Mouse (Mus musculus) midbrain, embryonic 12.5 days (tissue): ENCODE measurements around the gene Tmem175. TPM values are rescaled to one million over a fixed set of nuclear protein-coding genes. Genes with fewer than 3 reads are reported as not detected.
A peak's percentile ranks its signal among the peaks of the same experiment; 100 is the strongest.

Source experiments
- ATAC-seq: fragments of 200-750 bp; cut with Nextera tagmentation; 2 replicates; pipeline ENCODE4 v1.8.0; 2017; ENCODE audit warnings: low read depth, moderate TSS enrichment, moderate library complexity; ENCODE audit not compliant: low FRiP score
- H3K27ac ChIP-seq: fragments of 300-500 bp; sonication (generic); replicated peaks from 2 replicates; pipeline ENCODE4 v1.5.1; 2016; ENCODE audit warnings: mild to moderate bottlenecking
- H3K27me3 ChIP-seq: fragments of 300-500 bp; sonication (generic); 2 replicates; pipeline ENCODE4 v1.6.1; 2016; ENCODE audit warnings: mild to moderate bottlenecking
- H3K36me3 ChIP-seq: fragments of 300-500 bp; sonication (generic); 2 replicates; pipeline ENCODE4 v1.6.1; 2016
- H3K4me1 ChIP-seq: fragments of 300-500 bp; sonication (generic); 2 replicates; pipeline ENCODE4 v1.6.1; 2016
- H3K4me2 ChIP-seq: fragments of 300-500 bp; sonication (generic); replicated peaks from 2 replicates; pipeline ENCODE4 v1.6.1; 2016; ENCODE audit warnings: mild to moderate bottlenecking, moderate library complexity
- H3K4me3 ChIP-seq: fragments of 300-500 bp; sonication (generic); 2 replicates; pipeline ENCODE4 v1.5.1; 2016; ENCODE audit warnings: mild to moderate bottlenecking
- H3K9ac ChIP-seq: fragments of 300-500 bp; sonication (generic); replicated peaks from 2 replicates; pipeline ENCODE4 v1.6.1; 2016; ENCODE audit warnings: mild to moderate bottlenecking, moderate library complexity
- H3K9me3 ChIP-seq: fragments of 300-500 bp; sonication (generic); 2 replicates; pipeline ENCODE4 v1.6.1; 2016; ENCODE audit warnings: mild to moderate bottlenecking
- WGBS: fragments of 180-500 bp; shearing (Covaris S2); methylation state at CpG from one replicate; pipeline ENCODE4 v1.1.7; 2016; 5-methylcytosine and 5-hydroxymethylcytosine counted together
- polyA plus RNA-seq: library from polyadenylated mRNA; unstranded; fragments of >200 nt; fragmentation: Nextera tagmentation; extraction: Ambion mirVana; gene quantifications from 2 replicates; pipeline ENCODE4 v1.2.1, GENCODE M21; 2016

The Tmem175 gene
- polyA plus RNA-seq, 1 experiment from 2014 or later, result 21.5 TPM

DNA sequence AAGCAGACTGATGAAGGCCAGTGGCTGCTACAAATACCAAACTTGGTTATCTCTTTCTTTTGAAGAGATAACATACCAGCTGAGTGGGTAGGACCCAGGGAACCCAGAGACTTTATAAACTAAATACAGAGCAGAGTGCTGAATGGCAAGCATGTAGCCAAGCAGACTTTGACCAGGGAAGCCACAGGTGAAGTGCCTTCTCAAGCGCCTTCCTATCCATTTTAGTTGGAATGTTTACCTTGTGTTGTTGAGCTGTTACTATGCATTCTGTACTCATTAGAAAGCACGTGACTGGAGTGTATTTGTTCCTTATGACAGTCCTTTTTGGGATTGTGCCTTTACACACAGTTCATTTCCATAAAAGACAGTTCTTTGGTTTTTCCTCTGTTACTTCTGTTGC, 14.1 kb downstream of the Tmem175 start:
- H3K27ac ChIP-seq, result no peak overlapping the region
- no peak overlapping the region for H3K4me2 ChIP-seq
- no peaks in the 10 kb centered on the region for H3K4me1 ChIP-seq
- no peak for ATAC-seq
- H3K9ac ChIP-seq, result no peak overlapping the region
- H3K9me3 ChIP-seq, result no peaks in the 10 kb centered on the region
- H3K36me3 ChIP-seq, result peaks cover 39% of the 10 kb centered on the region
- no peak overlapping the region for H3K4me3 ChIP-seq
- H3K27me3 ChIP-seq, result no peaks in the 10 kb centered on the region
- 81% methylated on average over 2 of the region's 2 CpGs for WGBS

- no peaks in the 10 kb centered on the region for H3K4me1 ChIP-seq
- H3K27ac ChIP-seq, result no peak overlapping the region
- H3K9me3 ChIP-seq, result no peaks in the 10 kb centered on the region
- H3K9ac ChIP-seq, result no peak overlapping the region
- no peak overlapping the region for H3K4me3 ChIP-seq
- H3K27me3 ChIP-seq, result no peaks in the 10 kb centered on the region
- peaks cover 59% of the 10 kb centered on the region for H3K36me3 ChIP-seq
- WGBS, result 95% methylated on average over 9 of the region's 9 CpGs
- no peak for ATAC-seq
- H3K4me2 ChIP-seq, result no peak overlapping the region
Measured at GRCm38 (mm10) chr5:108645651-108646342, 16.2 kb downstream of the Tmem175 start.

- Histone ChIP-seq H3K9me3 (no peaks in the 10 kb centered on the region), H3K27me3 (no peaks in the 10 kb centered on the region), H3K36me3 (peaks cover 59% of the 10 kb centered on the region), H3K9ac (no peak overlapping the region), H3K4me2 (no peak overlapping the region), H3K4me1 (no peaks in the 10 kb centered on the region), H3K27ac (no peak overlapping the region), H3K4me3 (no peak overlapping the region)
- no peak for ATAC-seq
- 95% methylated on average over 3 of the region's 3 CpGs for WGBS
Measured at GRCm38 (mm10) chr5:108646343-108646660, 16.7 kb downstream of the Tmem175 start.

DNA sequence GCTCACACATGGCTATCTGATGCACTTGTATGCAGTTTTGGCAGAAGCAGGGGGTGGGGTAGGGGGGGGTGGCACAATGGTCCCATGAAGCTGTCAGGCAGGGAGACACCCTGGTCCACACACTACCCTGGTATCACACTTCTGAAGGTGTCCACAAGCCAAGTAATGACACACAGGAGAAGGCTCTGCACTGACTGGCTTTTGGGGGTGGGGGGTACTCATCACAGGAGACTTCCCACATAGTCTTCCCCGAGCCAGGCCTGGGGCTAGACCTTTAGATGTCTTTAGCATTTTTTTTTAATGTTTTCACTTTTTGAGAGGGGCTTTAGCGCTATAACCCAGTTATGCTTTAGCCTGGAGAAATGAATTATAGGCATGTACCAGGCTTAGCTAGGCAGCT, 17.7 kb downstream of the Tmem175 start:
- Histone ChIP-seq H3K9me3 (no peaks in the 10 kb centered on the region), H3K36me3 (peaks cover 62% of the 10 kb centered on the region), H3K4me1 (no peaks in the 10 kb centered on the region), H3K9ac (no peak overlapping the region), H3K27ac (no peak overlapping the region), H3K27me3 (no peaks in the 10 kb centered on the region), H3K4me3 (no peak overlapping the region), H3K4me2 (no peak overlapping the region)
- 95% methylated on average over 2 of the region's 2 CpGs for WGBS
- ATAC-seq, result no peak

DNA sequence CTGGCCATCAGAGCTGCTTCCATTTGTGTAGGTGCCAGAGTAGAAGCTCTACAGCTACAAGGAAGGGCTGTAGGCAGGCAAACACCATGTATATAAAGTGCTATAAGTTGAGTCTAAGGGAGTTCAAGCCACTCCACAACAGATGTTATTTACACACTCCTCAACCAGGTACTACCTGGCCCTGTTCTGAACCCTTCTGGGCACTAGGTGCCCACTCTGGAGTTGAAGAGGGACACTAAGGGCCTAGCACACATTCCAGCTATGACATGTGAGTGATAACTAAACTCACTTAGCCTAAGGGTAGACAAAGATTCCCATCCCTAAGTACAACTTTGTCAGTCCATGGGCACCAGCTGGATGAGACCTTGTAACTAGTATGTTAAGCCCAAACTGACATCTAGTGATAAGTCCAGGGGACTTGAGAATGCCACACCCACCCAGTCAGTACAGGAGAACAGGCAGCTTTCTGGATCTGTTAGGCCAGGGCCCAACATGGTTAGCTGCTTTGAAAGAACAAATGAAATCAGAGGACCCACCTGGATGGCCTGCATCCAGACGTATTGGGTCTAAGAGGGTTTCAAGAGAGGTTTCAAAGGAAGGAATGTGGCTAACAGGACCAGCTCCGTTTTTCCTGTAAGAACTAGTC, 18.4 kb downstream of the Tmem175 start:
- no peaks in the 10 kb centered on the region for H3K9me3 ChIP-seq
- WGBS, result 92% methylated on average over 2 of the region's 2 CpGs
- no peak overlapping the region for H3K4me2 ChIP-seq
- no peak overlapping the region for H3K9ac ChIP-seq
- no peak overlapping the region for H3K27ac ChIP-seq
- no peaks in the 10 kb centered on the region for H3K27me3 ChIP-seq
- no peaks in the 10 kb centered on the region for H3K4me1 ChIP-seq
- H3K36me3 ChIP-seq, result peaks cover 68% of the 10 kb centered on the region
- no peak overlapping the region for H3K4me3 ChIP-seq
- no peak for ATAC-seq

DNA sequence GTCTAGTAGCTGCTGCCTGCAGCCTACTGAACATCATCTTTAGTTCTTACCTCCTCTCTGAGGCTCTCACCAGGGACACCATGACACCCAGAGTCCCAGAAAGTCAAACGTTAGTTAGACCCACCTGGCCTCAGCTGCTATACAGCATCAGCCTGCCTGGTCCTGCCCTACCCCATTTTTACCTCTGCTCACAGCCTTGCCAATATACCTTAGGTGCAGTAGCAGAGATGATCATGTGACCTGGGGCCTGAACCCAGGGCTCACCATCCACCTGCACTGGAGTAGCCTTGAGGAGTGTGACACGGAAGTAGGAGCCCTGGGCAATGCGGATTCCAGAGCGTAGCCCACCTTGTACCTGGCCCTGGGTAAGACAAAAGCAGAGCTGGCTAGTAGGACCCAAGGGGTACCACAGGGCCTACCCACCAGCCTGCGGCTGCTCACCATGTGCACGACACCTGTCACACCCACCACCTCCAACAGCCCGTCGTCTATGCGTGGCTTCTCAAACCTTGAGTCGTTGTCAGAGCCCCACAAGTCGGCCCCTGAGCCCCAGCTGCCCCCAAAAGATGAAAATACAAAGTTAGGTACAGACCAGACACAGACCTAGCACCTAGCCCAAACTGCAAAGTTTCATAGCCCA, 19.5 kb downstream of the Tmem175 start:
- no peaks in the 10 kb centered on the region for H3K27me3 ChIP-seq
- no peak for ATAC-seq
- H3K4me1 ChIP-seq, result no peaks in the 10 kb centered on the region
- H3K4me2 ChIP-seq, result no peak overlapping the region
- H3K9me3 ChIP-seq, result no peaks in the 10 kb centered on the region
- no peak overlapping the region for H3K27ac ChIP-seq
- no peak overlapping the region for H3K9ac ChIP-seq
- H3K36me3 ChIP-seq, result peaks cover 69% of the 10 kb centered on the region
- H3K4me3 ChIP-seq, result no peak overlapping the region
- 89% methylated on average over 11 of the region's 11 CpGs for WGBS

DNA sequence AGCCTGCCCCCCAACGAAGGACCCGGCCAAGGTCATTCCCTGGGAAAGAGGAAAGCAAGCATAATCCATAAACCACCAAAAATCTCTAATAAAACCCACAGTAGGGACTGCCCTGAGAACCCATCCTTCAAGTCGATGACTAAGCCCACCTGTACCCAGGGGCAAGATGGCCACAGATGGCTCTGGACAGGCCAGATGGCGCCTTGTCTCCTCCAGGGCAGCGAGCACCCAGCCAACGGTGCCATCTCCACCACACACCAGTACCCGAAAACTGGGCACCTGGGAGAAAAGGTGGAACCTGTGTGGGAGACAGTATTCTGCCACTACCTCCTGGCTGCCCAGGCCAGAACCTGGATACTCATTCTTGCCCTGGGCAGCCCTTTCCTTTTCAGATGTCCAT, 20.8 kb downstream of the Tmem175 start:
- Histone ChIP-seq H3K9ac (no peak overlapping the region), H3K4me3 (no peak overlapping the region), H3K27me3 (no peaks in the 10 kb centered on the region), H3K27ac (no peak overlapping the region), H3K4me2 (no peak overlapping the region), H3K9me3 (no peaks in the 10 kb centered on the region), H3K36me3 (peaks cover 76% of the 10 kb centered on the region), H3K4me1 (no peaks in the 10 kb centered on the region)
- WGBS, result 89% methylated on average over 7 of the region's 7 CpGs
- ATAC-seq, result no peak

- ATAC-seq, result no peak
- Histone ChIP-seq H3K4me3 (no peak overlapping the region), H3K36me3 (peaks cover 76% of the 10 kb centered on the region), H3K4me1 (no peaks in the 10 kb centered on the region), H3K4me2 (no peak overlapping the region), H3K27ac (no peak overlapping the region), H3K27me3 (no peaks in the 10 kb centered on the region), H3K9me3 (no peaks in the 10 kb centered on the region), H3K9ac (no peak overlapping the region)
- WGBS, result 82% methylated on average over 5 of the region's 5 CpGs
Measured at GRCm38 (mm10) chr5:108651136-108651720, 21.7 kb downstream of the Tmem175 start.

GRCm38 (mm10) chr5:108651823-108652222, 22.3 kb downstream of the Tmem175 start:
- Histone ChIP-seq H3K36me3 (peaks cover 78% of the 10 kb centered on the region), H3K4me1 (no peaks in the 10 kb centered on the region), H3K4me2 (no peak overlapping the region), H3K9me3 (no peaks in the 10 kb centered on the region), H3K9ac (no peak overlapping the region), H3K27me3 (no peaks in the 10 kb centered on the region), H3K27ac (no peak overlapping the region), H3K4me3 (no peak overlapping the region)
- ATAC-seq, result peak; percentile 43; the same call in 1 of the 2 replicates
- WGBS, result 68% methylated on average over 1 of the region's 1 CpGs

DNA sequence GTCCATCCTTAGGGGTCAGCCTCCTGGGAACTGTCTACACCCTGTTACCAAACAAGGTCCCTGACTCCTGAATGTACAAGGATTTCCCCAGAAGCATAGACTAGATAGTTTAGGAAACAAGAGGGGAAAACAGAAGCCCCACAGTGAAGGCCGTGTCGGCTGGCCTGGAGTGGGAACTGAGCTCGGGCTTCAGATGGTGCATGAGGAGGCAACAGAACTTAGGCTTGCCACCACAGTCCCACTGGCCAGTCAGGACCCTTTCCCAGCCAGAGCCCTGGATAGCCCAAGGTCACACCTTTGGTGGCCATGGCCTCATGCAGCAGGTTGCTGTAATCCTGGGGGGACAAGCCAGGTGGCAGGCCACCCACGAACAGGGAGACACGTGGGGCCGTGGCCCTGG, 23.8 kb downstream of the Tmem175 start:
- Histone ChIP-seq H3K36me3 (peaks cover 84% of the 10 kb centered on the region), H3K4me1 (peaks cover 2% of the 10 kb centered on the region; the same call in 1 of the 2 replicates), H3K9ac (no peak overlapping the region), H3K27me3 (no peaks in the 10 kb centered on the region), H3K27ac (no peak overlapping the region), H3K4me2 (no peak overlapping the region), H3K9me3 (no peaks in the 10 kb centered on the region), H3K4me3 (no peak overlapping the region)
- no peak for ATAC-seq
- 82% methylated on average over 6 of the region's 6 CpGs for WGBS

DNA sequence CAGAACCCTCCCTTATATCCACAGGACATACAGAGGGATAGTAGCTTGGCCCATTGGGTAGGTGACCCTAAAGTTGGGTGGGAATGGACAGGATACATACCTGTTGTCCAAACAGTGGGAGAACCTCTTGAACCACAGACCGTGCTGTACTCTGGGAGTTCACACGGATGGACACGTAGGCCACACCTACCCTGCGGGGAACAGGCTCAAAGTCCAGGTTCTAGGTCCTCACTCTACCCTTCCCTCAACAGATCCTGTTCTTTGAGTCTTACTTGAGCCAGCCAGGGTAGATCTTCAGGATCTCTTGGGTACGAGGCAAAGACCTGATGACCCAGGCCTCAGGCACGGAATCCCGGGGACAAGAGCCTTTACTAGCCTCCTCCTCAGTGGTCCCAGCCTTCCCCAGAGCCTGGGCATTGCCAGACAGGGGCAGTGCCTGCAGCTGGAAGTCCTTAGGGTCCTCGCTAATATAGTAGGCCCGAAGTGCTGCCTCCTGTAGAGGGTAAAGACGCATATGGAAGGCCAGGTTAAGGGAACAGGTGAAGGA, 24.9 kb downstream of the Tmem175 start:
- WGBS, result 92% methylated on average over 10 of the region's 10 CpGs
- no peak overlapping the region for H3K27ac ChIP-seq
- H3K4me1 ChIP-seq, result peaks cover 14% of the 10 kb centered on the region
- H3K4me2 ChIP-seq, result no peak overlapping the region
- peaks cover 72% of the 10 kb centered on the region for H3K36me3 ChIP-seq
- H3K9me3 ChIP-seq, result no peaks in the 10 kb centered on the region
- no peak for ATAC-seq
- no peaks in the 10 kb centered on the region for H3K27me3 ChIP-seq
- no peak overlapping the region for H3K9ac ChIP-seq
- H3K4me3 ChIP-seq, result no peak overlapping the region

- ATAC-seq, result no peak
Measured at GRCm38 (mm10) chr5:108655381-108655780, 25.8 kb downstream of the Tmem175 start.

More at GRCm38 (mm10) chr5:108655381-108655780, 25.8 kb downstream of the Tmem175 start:
- H3K9me3 ChIP-seq, result no peaks in the 10 kb centered on the region
- no peak overlapping the region for H3K9ac ChIP-seq
- WGBS, result 96% methylated on average over 9 of the region's 9 CpGs
- peaks cover 65% of the 10 kb centered on the region for H3K36me3 ChIP-seq
- H3K4me2 ChIP-seq, result no peak overlapping the region
- peaks cover 21% of the 10 kb centered on the region for H3K4me1 ChIP-seq
- H3K27me3 ChIP-seq, result no peaks in the 10 kb centered on the region
- H3K4me3 ChIP-seq, result no peak overlapping the region
- H3K27ac ChIP-seq, result no peak overlapping the region
